Mouse (Mus musculus) gastrocnemius, postnatal 4 days (tissue): ENCODE results near the gene Gc. TPM values are rescaled to one million over a fixed set of nuclear protein-coding genes. Genes with fewer than 3 reads are reported as not detected.

Experiments
- DNase-seq, 2 experiments: peaks; one replicate each; pipeline ENCODE4 v3.0.0; 2021 to 2022; ENCODE audit warnings: low spot score in 2 of 2, mixed read lengths in 2 of 2
- total RNA-seq, 2 experiments: library from RNA; stranded (reverse); gene quantifications; 2 replicates each; pipeline ENCODE4 v1.2.3; 2021

Gc gene
- total RNA-seq, 2 experiments from 2014 or later: 0.71 to 5.2 TPM

DNA sequence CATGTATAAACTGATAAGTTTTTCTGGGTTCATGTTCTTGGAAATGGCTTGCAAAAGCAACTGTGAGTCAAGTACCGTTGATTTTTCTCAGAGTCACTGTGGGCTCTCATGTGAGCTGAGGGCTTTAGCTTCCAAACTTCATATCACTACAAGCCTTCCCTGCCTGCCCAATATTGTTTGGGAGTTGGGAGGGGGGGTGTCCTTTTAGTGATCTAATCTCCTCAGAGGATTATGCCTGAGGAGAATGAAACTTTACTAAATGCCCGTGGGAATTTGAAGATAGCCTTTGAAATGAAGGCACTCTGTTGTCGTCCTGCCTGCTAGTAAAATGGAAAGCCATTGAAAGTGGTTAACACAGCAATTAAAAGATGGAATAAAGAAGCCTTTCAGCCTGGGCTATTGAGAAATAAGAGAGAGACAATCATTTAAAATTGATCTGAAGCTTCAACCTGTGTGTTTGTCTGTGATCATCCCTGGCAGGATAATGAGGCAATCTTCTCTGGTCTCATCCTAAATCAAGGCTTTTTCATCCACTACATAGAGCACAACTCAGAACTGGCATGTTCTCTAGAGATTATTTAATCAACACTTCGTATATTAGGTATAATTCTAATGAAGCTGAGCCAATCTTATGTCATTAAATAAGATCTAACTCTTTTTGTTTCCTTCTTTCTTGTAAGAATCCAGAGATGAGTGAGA lies 89.5 kb downstream of the Gc start:
- DNase-seq: no peak

Other genes with a start within 250 kb of the Gc start
- gene Npffr2, start 69.5 kb upstream of the Gc start, total RNA-seq: not detected